Mouse (Mus musculus) T-helper 17 cell (primary cell): ENCODE data around the gene Nupr1l.
"Not testable (repeated sequence)": the region's sequence is repeated elsewhere in the genome, so short reads cannot be mapped to it uniquely, and the experiment has no call there.

Experiments
- in situ Hi-C, 2 experiments: fragments of 300-600 bp; cut with MboI, MseI; formaldehyde crosslinking; loops; 1 replicate in 1 of 2; 2 replicates in 1 of 2; pipeline ENCODE4 v1.15.1; 2025; ENCODE audit warnings: high pct_unique_total_duplicates in 2 of 2

Gene Nupr1l

GRCm38 (mm10) chr5:129915491-129915890 is 7.2 kb downstream of the Nupr1l start:
- in situ Hi-C loops, result not testable (repeated sequence)

- in situ Hi-C loops, result no loop called here
Measured at GRCm38 (mm10) chr5:129918065-129918651, 9.8 kb downstream of the Nupr1l start.

- in situ Hi-C loops, result no loop called here
Measured at GRCm38 (mm10) chr5:129918752-129919151, 10.4 kb downstream of the Nupr1l start.

GRCm38 (mm10) chr5:129919320-129919719 is 11.0 kb downstream of the Nupr1l start:
- in situ Hi-C loops, result no loop called here

- in situ Hi-C loops, result no loop called here
Measured at GRCm38 (mm10) chr5:129921972-129922371, 13.6 kb downstream of the Nupr1l start.

- in situ Hi-C loops, result loop anchor here in 1 of 2 experiments (5.0 kb wide), 1 partner anchor 72 kb away; no protein-coding TSS in a partner anchor
Measured at GRCm38 (mm10) chr5:129924820-129925452, 16.6 kb downstream of the Nupr1l start.

- in situ Hi-C loops, result loop anchor here in 1 of 2 experiments (5.0 kb wide), 1 partner anchor 71 kb away; no protein-coding TSS in a partner anchor
Measured at GRCm38 (mm10) chr5:129925933-129926332, 17.6 kb downstream of the Nupr1l start.

- in situ Hi-C loops, result loop anchor here (5.0 kb wide), 2 partner anchors 67 to 138 kb away; no protein-coding TSS in a partner anchor
Measured at GRCm38 (mm10) chr5:129929924-129930855, 21.9 kb downstream of the Nupr1l start.

- in situ Hi-C loops, result no loop called here
Measured at GRCm38 (mm10) chr5:129936941-129937340, 28.6 kb downstream of the Nupr1l start.

GRCm38 (mm10) chr5:129940281-129940680 is 31.9 kb downstream of the Nupr1l start:
- in situ Hi-C loops, result no loop called here

- in situ Hi-C loops, result no loop called here
Measured at GRCm38 (mm10) chr5:129940736-129941494, 32.6 kb downstream of the Nupr1l start.

- in situ Hi-C loops, result no loop called here
Measured at GRCm38 (mm10) chr5:129941495-129942045, 33.2 kb downstream of the Nupr1l start, which contains the start of gene Vkorc1l1. Vkorc1l1 (plus strand) TSS chr5:129941970.

- in situ Hi-C loops, result not testable (repeated sequence)
Measured at GRCm38 (mm10) chr5:129942073-129942939, 34.0 kb downstream of the Nupr1l start.

- in situ Hi-C loops, result no loop called here
Measured at GRCm38 (mm10) chr5:129943402-129943801, 35.1 kb downstream of the Nupr1l start.

GRCm38 (mm10) chr5:129947528-129948033 is 39.2 kb downstream of the Nupr1l start:
- in situ Hi-C loops, result no loop called here

- in situ Hi-C loops, result no loop called here
Measured at GRCm38 (mm10) chr5:129952143-129952542, 43.8 kb downstream of the Nupr1l start.

- in situ Hi-C loops, result no loop called here
Measured at GRCm38 (mm10) chr5:129954473-129955254, 46.3 kb downstream of the Nupr1l start.

- in situ Hi-C loops, result no loop called here
Measured at GRCm38 (mm10) chr5:129955792-129956191, 47.5 kb downstream of the Nupr1l start.

- in situ Hi-C loops, result no loop called here
Measured at GRCm38 (mm10) chr5:129963224-129963623, 54.9 kb downstream of the Nupr1l start.
